Comparison of ENCODE assay signal across 16 mouse cellular contexts in genomic region chr3:84060128-84060527, GRCm38 (mm10). TPM values are rescaled to one million over a fixed set of nuclear protein-coding genes. Genes with fewer than 3 reads are reported as not detected.
DNase-seq lines count a peak whose midpoint lies in the region; ATAC-seq and TF ChIP-seq lines count a peak whose summit lies in the region.
"Had no signal": no experiment of that assay in that cellular context is flagged by ENCODE, and none has a peak within 500 bp of the region (broad histone marks: within the 10 kb centered on the region; RNA-seq: fewer than 3 reads in every experiment).

No protein-coding gene starts in this region.

- no peak overlapping the region for H3K9ac ChIP-seq in lung, embryonic 14.5 days
- H3K9ac ChIP-seq in embryonic facial prominence, embryonic 11.5 days (replicated peaks; ENCODE audit: low read length): no peak overlapping the region
- H3K9ac ChIP-seq in midbrain, embryonic 16.5 days (ENCODE audit: low read depth, low read length): no peak overlapping the region
- H3K9ac ChIP-seq: hindbrain, embryonic 14.5 days; midbrain, embryonic 12.5 days; neural tube, embryonic 12.5 days had no signal

- ATAC-seq in lung, embryonic 14.5 days (ENCODE audit: insufficient read depth): no peak
- no peak; the same call in 1 of the 2 replicates for ATAC-seq in embryonic facial prominence, embryonic 11.5 days (replicated peaks; ENCODE audit: insufficient number of reproducible peaks, low FRiP score, low TSS enrichment, low read depth)
- no peak for ATAC-seq in midbrain, embryonic 16.5 days

- H3K4me1 ChIP-seq in lung, embryonic 14.5 days (ENCODE audit: insufficient read depth): peaks cover 8% of the 10 kb centered on the region; the same call in 1 of the 2 replicates
- peaks cover 3% of the 10 kb centered on the region; the same call in 1 of the 2 replicates for H3K4me1 ChIP-seq in embryonic facial prominence, embryonic 11.5 days (ENCODE audit: control insufficient read depth, insufficient read depth, low read length)
- H3K4me1 ChIP-seq in midbrain, embryonic 16.5 days (ENCODE audit: control insufficient read depth, insufficient read depth, low read length): peaks cover 4% of the 10 kb centered on the region; the same call in 1 of the 2 replicates

- 26% methylated on average over 4 of the region's 4 CpGs for whole genome bisulfite sequencing in lung, embryonic 14.5 days
- WGBS in embryonic facial prominence, embryonic 11.5 days: 25% methylated on average over 4 of the region's 4 CpGs
- 71% methylated on average over 4 of the region's 4 CpGs for WGBS in midbrain, embryonic 16.5 days

- no peak overlapping the region for H3K4me3 ChIP-seq in gastrocnemius, adult 2 months
- no peak overlapping the region for H3K4me3 ChIP-seq in lung, embryonic 14.5 days (ENCODE audit: low read depth, low read length)
- no peak overlapping the region for H3K4me3 ChIP-seq in embryonic facial prominence, embryonic 11.5 days (ENCODE audit: low read depth, low read length)
- no peak overlapping the region for H3K4me3 ChIP-seq in midbrain, embryonic 16.5 days (ENCODE audit: low read depth, low read length)
- H3K4me3 ChIP-seq: erythroblast, embryonic 14.5 days; midbrain, embryonic 12.5 days; neural tube, embryonic 12.5 days had no signal

- intact Hi-C loops in gastrocnemius, adult 2 months (cut with DNase I): loop anchor here (2.0 to 5.0 kb wide), 2 partner anchors 19 to 98 kb away; partner anchors contain the start of gene Tmem131l

- H3K4me2 ChIP-seq in lung, embryonic 14.5 days: peak overlapping the region; percentile 36; the same call in 1 of the 2 replicates
- no peak overlapping the region for H3K4me2 ChIP-seq in embryonic facial prominence, embryonic 11.5 days (ENCODE audit: low read depth, low read length)
- no peak overlapping the region for H3K4me2 ChIP-seq in midbrain, embryonic 16.5 days (ENCODE audit: low read length)
- H3K4me2 ChIP-seq: hindbrain, embryonic 14.5 days; midbrain, embryonic 12.5 days; neural tube, embryonic 12.5 days had no signal

- no peaks in the 10 kb centered on the region for H3K27me3 ChIP-seq in lung, embryonic 14.5 days (ENCODE audit: insufficient read depth, low read length)
- H3K27me3 ChIP-seq in embryonic facial prominence, embryonic 11.5 days (ENCODE audit: control insufficient read depth, insufficient read depth, low read length): no peaks in the 10 kb centered on the region
- no peaks in the 10 kb centered on the region for H3K27me3 ChIP-seq in midbrain, embryonic 16.5 days (ENCODE audit: control insufficient read depth, insufficient read depth, low read depth, low read length)
- H3K27me3 ChIP-seq: midbrain, embryonic 12.5 days; neural tube, embryonic 12.5 days had no signal

- H3K27ac ChIP-seq in gastrocnemius, adult 2 months: peak overlapping the region; percentile 90; the same call in 1 of the 2 replicates
- H3K27ac ChIP-seq in lung, embryonic 14.5 days (ENCODE audit: low read depth): peak overlapping the region; percentile 78
- no peak overlapping the region for H3K27ac ChIP-seq in embryonic facial prominence, embryonic 11.5 days (replicated peaks; ENCODE audit: low read depth, low read length)
- H3K27ac ChIP-seq in midbrain, embryonic 16.5 days (ENCODE audit: low read length): no peak overlapping the region
- H3K27ac ChIP-seq: midbrain, embryonic 12.5 days; neural tube, embryonic 12.5 days had no signal

- H3K9me3 ChIP-seq in lung, embryonic 14.5 days (ENCODE audit: low read depth, low read length): no peaks in the 10 kb centered on the region
- no peaks in the 10 kb centered on the region for H3K9me3 ChIP-seq in embryonic facial prominence, embryonic 11.5 days (replicated peaks; ENCODE audit: control insufficient read depth, low read length)
- H3K9me3 ChIP-seq in midbrain, embryonic 16.5 days (replicated peaks; ENCODE audit: control insufficient read depth, low read length, poor library complexity, severe bottlenecking): no peaks in the 10 kb centered on the region
- H3K9me3 ChIP-seq: midbrain, embryonic 12.5 days; neural tube, embryonic 12.5 days had no signal

- no peak for TF ChIP-seq CTCF in gastrocnemius, adult 2 months (IDR thresholded peaks at IDR 0.05)
- no peak for TF ChIP-seq CTCF in lung, embryonic 14.5 days (IDR thresholded peaks at IDR 0.05; ENCODE audit: low read depth)

- DNase-seq in gastrocnemius, adult 2 months: no peak
- DNase-seq in gastrocnemius, postnatal 10 days: no peak
- DNase-seq in lung, embryonic 14.5 days: no peak
- no peak for DNase-seq in lung, postnatal 10 days
- peak; percentile 60 for DNase-seq in embryonic facial prominence, embryonic 11.5 days (ENCODE audit: low spot score)
- peak; percentile 19 for DNase-seq in mesoderm, embryonic 11.5 days (ENCODE audit: low read depth, low spot score)
- DNase-seq in urinary bladder, postnatal 25 days (ENCODE audit: low spot score): no peak
- DNase-seq: B cell, adult 2 months; cerebellum, adult 8-10 months; kidney, adult 2 months; lung, adult 18-20 months had no signal

- H3K36me3 ChIP-seq in lung, embryonic 14.5 days (ENCODE audit: insufficient read depth): no peaks in the 10 kb centered on the region
- H3K36me3 ChIP-seq in embryonic facial prominence, embryonic 11.5 days (replicated peaks; ENCODE audit: control insufficient read depth, insufficient read depth, low read depth, low read length): no peaks in the 10 kb centered on the region
- H3K36me3 ChIP-seq in midbrain, embryonic 16.5 days (ENCODE audit: control insufficient read depth, insufficient read depth, low read length): no peaks in the 10 kb centered on the region
- H3K36me3 ChIP-seq: midbrain, embryonic 12.5 days; neural tube, embryonic 12.5 days had no signal

RNA-seq across cellular contexts. Expression of gene Tmem131l, which starts 20.2 kb away (rescaled TPM):
- 10 to 100 TPM; 12.0 to 17.4 TPM for total RNA-seq in gastrocnemius, adult 2 months (2021)
- total RNA-seq in gastrocnemius, postnatal 10 days (2021): 10 to 100 TPM; 26.6 to 41.5 TPM
- polyA plus RNA-seq in lung, embryonic 14.5 days (2014; fragmentation: Nextera tagmentation; extraction: Ambion mirVana): 59.5 and 61.9 TPM in 2 replicates
- polyA plus RNA-seq in embryonic facial prominence, embryonic 11.5 days (2014; fragmentation: Nextera tagmentation; extraction: Ambion mirVana): 83.2 and 84.2 TPM in 2 replicates
- polyA plus RNA-seq in midbrain, embryonic 16.5 days (2015; fragmentation: Nextera tagmentation; extraction: Ambion mirVana): 53.8 and 64.8 TPM in 2 replicates

Comparison
In these comparisons a context has a peak if more than half of its experiments do, and no peak if none do; other contexts are left out.
1. DNase-seq: peak in embryonic facial prominence, embryonic 11.5 days (single experiment) and mesoderm, embryonic 11.5 days (single experiment); none in gastrocnemius, adult 2 months (single experiment), gastrocnemius, postnatal 10 days (single experiment), lung, embryonic 14.5 days (single experiment), lung, postnatal 10 days (single experiment) and urinary bladder, postnatal 25 days (single experiment).
2. H3K27ac ChIP-seq: peak in gastrocnemius, adult 2 months (single experiment) and lung, embryonic 14.5 days (single experiment); none in embryonic facial prominence, embryonic 11.5 days (single experiment) and midbrain, embryonic 16.5 days (single experiment).